Mouse (Mus musculus) embryonic facial prominence, embryonic 11.5 days (tissue): ENCODE measurements around the gene Pmp22. TPM values are rescaled to one million over a fixed set of nuclear protein-coding genes. Genes with fewer than 3 reads are reported as not detected.

Experiments used
- ATAC-seq: fragments of 200-750 bp; cut with Nextera tagmentation; replicated peaks from 2 replicates; pipeline ENCODE4 v1.8.0; 2017; ENCODE audit warnings: low read depth; ENCODE audit not compliant: insufficient number of reproducible peaks, low FRiP score, low TSS enrichment
- DNase-seq: peaks from one replicate; pipeline ENCODE4 v3.0.0-alpha.2; 2015; ENCODE audit warnings: low spot score
- H3K27ac ChIP-seq: fragments of 300-500 bp; sonication (generic); replicated peaks from 2 replicates; pipeline ENCODE4 v1.5.1; 2014; ENCODE audit warnings: mild to moderate bottlenecking, low read depth, low read length, control low read depth
- H3K27me3 ChIP-seq: fragments of 300-500 bp; sonication (generic); 2 replicates; pipeline ENCODE4 v1.6.1; 2014; ENCODE audit warnings: mild to moderate bottlenecking, low read length, moderate library complexity, mixed read lengths; ENCODE audit not compliant: control insufficient read depth, insufficient read depth
- H3K36me3 ChIP-seq: fragments of 300-500 bp; sonication (generic); replicated peaks from 2 replicates; pipeline ENCODE4 v1.6.1; 2014; ENCODE audit warnings: low read depth, mild to moderate bottlenecking, low read length, moderate library complexity, mixed read lengths; ENCODE audit not compliant: control insufficient read depth, insufficient read depth
- H3K4me1 ChIP-seq: fragments of 300-500 bp; sonication (generic); 2 replicates; pipeline ENCODE4 v1.6.1; 2014; ENCODE audit warnings: low read length, mixed read lengths; ENCODE audit not compliant: control insufficient read depth, insufficient read depth
- H3K4me2 ChIP-seq: fragments of 300-500 bp; sonication (generic); 2 replicates; pipeline ENCODE4 v1.6.1; 2014; ENCODE audit warnings: low read depth, mild to moderate bottlenecking, control low read depth, low read length, moderate library complexity
- H3K4me3 ChIP-seq: fragments of 300-500 bp; sonication (generic); 2 replicates; pipeline ENCODE4 v1.5.1; 2014; ENCODE audit warnings: low read depth, low read length, control low read depth
- H3K9ac ChIP-seq: fragments of 300-500 bp; sonication (generic); replicated peaks from 2 replicates; pipeline ENCODE4 v1.6.1; 2014; ENCODE audit warnings: mild to moderate bottlenecking, control low read depth, low read length
- H3K9me3 ChIP-seq: fragments of 300-500 bp; sonication (generic); replicated peaks from 2 replicates; pipeline ENCODE4 v1.6.1; 2016; ENCODE audit warnings: mild to moderate bottlenecking, low read length, inconsistent platforms, mixed read lengths; ENCODE audit not compliant: control insufficient read depth
- WGBS: fragments of 180-500 bp; shearing (Covaris S2); extraction: QIAGEN DNeasy Blood & Tissue Kit; methylation state at CpG from one replicate; pipeline ENCODE4 v1.1.7; 2014; 5-methylcytosine and 5-hydroxymethylcytosine counted together
- polyA plus RNA-seq: library from polyadenylated mRNA; unstranded; fragments of >200 nt; fragmentation: Nextera tagmentation; extraction: Ambion mirVana; gene quantifications from 2 replicates; pipeline ENCODE4 v1.2.1, GENCODE M21; 2014

Pmp22 gene
- polyA plus RNA-seq, 1 experiment from 2014 or later, result 49.8 TPM

GRCm38 (mm10) chr11:63098016-63098415 is 30.8 kb upstream of the Pmp22 start:
- no peaks in the 10 kb centered on the region for H3K4me1 ChIP-seq
- H3K36me3 ChIP-seq, result no peaks in the 10 kb centered on the region
- WGBS, result 77% methylated on average over 3 of the region's 3 CpGs
- H3K9ac ChIP-seq, result no peak overlapping the region
- H3K4me2 ChIP-seq, result no peak overlapping the region
- no peak for ATAC-seq
- H3K27me3 ChIP-seq, result no peaks in the 10 kb centered on the region
- no peak overlapping the region for H3K4me3 ChIP-seq
- DNase-seq, result no peak
- no peak overlapping the region for H3K27ac ChIP-seq
- no peaks in the 10 kb centered on the region for H3K9me3 ChIP-seq

- WGBS, result 88% methylated on average over 3 of the region's 3 CpGs
These were observed 29.4 kb upstream of the Pmp22 start for GRCm38 (mm10) chr11:63099390-63099789.

GRCm38 (mm10) chr11:63103256-63103655 is 25.5 kb upstream of the Pmp22 start:
- Histone ChIP-seq H3K27ac (no peak overlapping the region), H3K36me3 (no peaks in the 10 kb centered on the region), H3K9me3 (no peaks in the 10 kb centered on the region), H3K4me3 (no peak overlapping the region), H3K4me1 (no peaks in the 10 kb centered on the region), H3K9ac (no peak overlapping the region), H3K4me2 (no peak overlapping the region), H3K27me3 (no peaks in the 10 kb centered on the region)
- 80% methylated on average over 7 of the region's 7 CpGs for WGBS
- DNase-seq, result no peak
- ATAC-seq, result no peak

More at GRCm38 (mm10) chr11:63099390-63099789, 29.4 kb upstream of the Pmp22 start:
- H3K36me3 ChIP-seq, result no peaks in the 10 kb centered on the region
- no peaks in the 10 kb centered on the region for H3K4me1 ChIP-seq
- no peaks in the 10 kb centered on the region for H3K27me3 ChIP-seq
- H3K4me3 ChIP-seq, result no peak overlapping the region
- no peak overlapping the region for H3K9ac ChIP-seq
- DNase-seq (no peak), ATAC-seq (no peak)
- no peaks in the 10 kb centered on the region for H3K9me3 ChIP-seq
- no peak overlapping the region for H3K4me2 ChIP-seq
- H3K27ac ChIP-seq, result no peak overlapping the region

GRCm38 (mm10) chr11:63104026-63104425 is 24.8 kb upstream of the Pmp22 start:
- H3K36me3 ChIP-seq, result no peaks in the 10 kb centered on the region
- no peaks in the 10 kb centered on the region for H3K9me3 ChIP-seq
- H3K4me1 ChIP-seq, result no peaks in the 10 kb centered on the region
- no peaks in the 10 kb centered on the region for H3K27me3 ChIP-seq
- no peak overlapping the region for H3K27ac ChIP-seq
- 89% methylated on average over 2 of the region's 2 CpGs for WGBS
- no peak for DNase-seq
- H3K4me2 ChIP-seq, result no peak overlapping the region
- no peak overlapping the region for H3K4me3 ChIP-seq
- H3K9ac ChIP-seq, result no peak overlapping the region
- ATAC-seq, result no peak

GRCm38 (mm10) chr11:63109230-63109775 is 19.5 kb upstream of the Pmp22 start:
- H3K27ac ChIP-seq, result no peak overlapping the region
- H3K36me3 ChIP-seq, result no peaks in the 10 kb centered on the region
- H3K27me3 ChIP-seq, result no peaks in the 10 kb centered on the region
- no peaks in the 10 kb centered on the region for H3K9me3 ChIP-seq
- H3K4me1 ChIP-seq, result no peaks in the 10 kb centered on the region
- DNase-seq (no peak), ATAC-seq (no peak)
- no peak overlapping the region for H3K9ac ChIP-seq
- WGBS, result 44% methylated on average over 1 of the region's 1 CpGs
- H3K4me3 ChIP-seq, result no peak overlapping the region
- H3K4me2 ChIP-seq, result no peak overlapping the region

DNA sequence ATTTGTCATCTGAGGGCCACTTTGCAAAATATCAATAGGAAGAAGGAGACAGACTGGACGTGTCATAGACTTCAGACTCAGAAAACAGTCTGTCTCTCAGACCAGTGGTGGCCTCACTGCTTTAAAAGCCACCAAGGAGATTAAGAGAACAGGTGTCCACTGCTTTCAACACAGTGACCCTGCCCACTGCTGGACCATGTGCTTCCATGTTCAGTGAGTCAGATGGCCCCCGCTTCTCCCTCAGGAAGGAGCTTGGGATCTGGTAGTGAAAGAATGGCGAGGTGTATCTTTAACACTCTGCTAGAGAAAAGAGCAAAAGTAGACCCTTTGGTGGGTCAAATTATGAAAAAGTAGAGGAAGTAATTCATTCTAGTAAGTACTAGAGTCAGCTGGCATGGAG is 18.5 kb upstream of the Pmp22 start:
- DNase-seq (no peak), ATAC-seq (no peak)
- Histone ChIP-seq H3K9me3 (no peaks in the 10 kb centered on the region), H3K4me1 (no peaks in the 10 kb centered on the region), H3K36me3 (no peaks in the 10 kb centered on the region), H3K9ac (no peak overlapping the region), H3K27me3 (no peaks in the 10 kb centered on the region), H3K4me3 (no peak overlapping the region), H3K4me2 (no peak overlapping the region), H3K27ac (no peak overlapping the region)
- WGBS, result 84% methylated on average over 3 of the region's 3 CpGs

- H3K9ac ChIP-seq, result no peak overlapping the region
- no peak overlapping the region for H3K4me2 ChIP-seq
- H3K4me1 ChIP-seq, result no peaks in the 10 kb centered on the region
- no peak overlapping the region for H3K27ac ChIP-seq
- H3K9me3 ChIP-seq, result no peaks in the 10 kb centered on the region
- DNase-seq (no peak), ATAC-seq (no peak)
- WGBS, result 88% methylated on average over 8 of the region's 8 CpGs
- no peak overlapping the region for H3K4me3 ChIP-seq
- H3K36me3 ChIP-seq, result no peaks in the 10 kb centered on the region
- H3K27me3 ChIP-seq, result no peaks in the 10 kb centered on the region
These were observed 13.8 kb upstream of the Pmp22 start for GRCm38 (mm10) chr11:63114807-63115641.

GRCm38 (mm10) chr11:63116652-63117051 is 12.1 kb upstream of the Pmp22 start:
- no peak overlapping the region for H3K4me3 ChIP-seq

More at GRCm38 (mm10) chr11:63116652-63117051, 12.1 kb upstream of the Pmp22 start:
- no peaks in the 10 kb centered on the region for H3K4me1 ChIP-seq
- H3K27me3 ChIP-seq, result no peaks in the 10 kb centered on the region
- no peak overlapping the region for H3K27ac ChIP-seq
- H3K36me3 ChIP-seq, result no peaks in the 10 kb centered on the region
- H3K4me2 ChIP-seq, result no peak overlapping the region
- 90% methylated on average over 5 of the region's 5 CpGs for WGBS
- DNase-seq (no peak), ATAC-seq (no peak)
- H3K9me3 ChIP-seq, result no peaks in the 10 kb centered on the region
- no peak overlapping the region for H3K9ac ChIP-seq
